Mouse (Mus musculus): ENCODE data around the gene Gm21985. TPM values are rescaled to one million over a fixed set of nuclear protein-coding genes. Genes with fewer than 3 reads are reported as not detected.
A peak's percentile ranks its signal among the peaks of the same experiment; 100 is the strongest.

Gm21985 gene
- polyA plus RNA-seq, 1 experiment = not detected

GRCm38 (mm10) chr2:112247323-112247722 lies 18.8 kb upstream of the Gm21985 start:
- H3K4me3 ChIP-seq = no peak overlapping the region
- no peaks in the 10 kb centered on the region for H3K79me2 ChIP-seq (ENCODE audit: control insufficient read depth, insufficient read depth)
- H3K27me3 ChIP-seq (ENCODE audit: control insufficient read depth, insufficient read depth, insufficient read length) = no peaks in the 10 kb centered on the region
- no peak for TF ChIP-seq E2F4 (IDR thresholded peaks at IDR 0.05; ENCODE audit: insufficient read depth)
- TF ChIP-seq POLR2A (IDR thresholded peaks at IDR 0.05; ENCODE audit: insufficient read length, low read depth) = no peak
- TF ChIP-seq SRF (IDR thresholded peaks at IDR 0.05; ENCODE audit: control insufficient read depth, insufficient read length, low read depth) = no peak
- TF ChIP-seq MYOG (IDR thresholded peaks at IDR 0.05; ENCODE audit: control insufficient read depth in 1 of 3, insufficient read depth in 1 of 3, insufficient read length in 2 of 3, low read depth in 2 of 3) = no peak
- TF ChIP-seq CEBPB (IDR thresholded peaks at IDR 0.05; ENCODE audit: insufficient read depth, poor library complexity, severe bottlenecking) = no peak
- no peak for TF ChIP-seq USF1 (IDR thresholded peaks at IDR 0.05; ENCODE audit: low read depth)
- no peak for TF ChIP-seq TCF12 (IDR thresholded peaks at IDR 0.05; ENCODE audit: insufficient read depth, poor library complexity, severe bottlenecking)
- TF ChIP-seq TCF3 (IDR thresholded peaks at IDR 0.05; ENCODE audit: insufficient read length, low read depth) = no peak
- no peak for TF ChIP-seq MAX (IDR thresholded peaks at IDR 0.05; ENCODE audit: low read depth)
- H3K4me2 ChIP-seq (ENCODE audit: low read depth) = no peak overlapping the region
- no peak overlapping the region for H3ac ChIP-seq (ENCODE audit: control insufficient read depth, insufficient read length)
- peaks cover 6% of the 10 kb centered on the region for H3K36me3 ChIP-seq (ENCODE audit: control insufficient read depth, insufficient read depth)

- no peaks in the 10 kb centered on the region for H3K79me2 ChIP-seq (ENCODE audit: control insufficient read depth, insufficient read depth)
- no peak for TF ChIP-seq TCF3 (IDR thresholded peaks at IDR 0.05; ENCODE audit: insufficient read length, low read depth)
- no peak for TF ChIP-seq POLR2AphosphoS2 (IDR thresholded peaks at IDR 0.05; ENCODE audit: insufficient read length, low read depth)
- no peak for TF ChIP-seq MYOD1 (IDR thresholded peaks at IDR 0.05; ENCODE audit: control insufficient read depth in 1 of 3, insufficient read length in 2 of 3, low read depth in 2 of 3)
- no peak for TF ChIP-seq CEBPB (IDR thresholded peaks at IDR 0.05; ENCODE audit: insufficient read depth, poor library complexity, severe bottlenecking)
- TF ChIP-seq MAX (IDR thresholded peaks at IDR 0.05; ENCODE audit: low read depth) = no peak
- TF ChIP-seq E2F4 (IDR thresholded peaks at IDR 0.05; ENCODE audit: insufficient read depth) = no peak
- no peak for TF ChIP-seq USF1 (IDR thresholded peaks at IDR 0.05; ENCODE audit: low read depth)
- TF ChIP-seq REST (IDR thresholded peaks at IDR 0.05; ENCODE audit: insufficient read depth, insufficient read length) = no peak
- no peak for TF ChIP-seq SRF (IDR thresholded peaks at IDR 0.05; ENCODE audit: control insufficient read depth, insufficient read length, low read depth)
- no peaks in the 10 kb centered on the region for H3K27me3 ChIP-seq (ENCODE audit: control insufficient read depth, insufficient read depth, insufficient read length)
- H3ac ChIP-seq (ENCODE audit: control insufficient read depth, insufficient read length) = no peak overlapping the region
- H3K4me3 ChIP-seq = no peak overlapping the region
- no peak overlapping the region for H3K4me2 ChIP-seq (ENCODE audit: low read depth)
- peaks cover 6% of the 10 kb centered on the region for H3K36me3 ChIP-seq (ENCODE audit: control insufficient read depth, insufficient read depth)
Measured at GRCm38 (mm10) chr2:112249780-112250453, 16.2 kb upstream of the Gm21985 start.

GRCm38 (mm10) chr2:112254675-112255515 lies 11.2 kb upstream of the Gm21985 start:
- H3K27me3 ChIP-seq (ENCODE audit: control insufficient read depth, insufficient read depth, insufficient read length) = no peaks in the 10 kb centered on the region
- H3K4me3 ChIP-seq = no peak overlapping the region
- H3K36me3 ChIP-seq (ENCODE audit: control insufficient read depth, insufficient read depth) = no peaks in the 10 kb centered on the region
- peak overlapping the region; percentile 7 for H3K4me2 ChIP-seq (ENCODE audit: low read depth)
- no peak overlapping the region for H3ac ChIP-seq (ENCODE audit: control insufficient read depth, insufficient read length)
- TF ChIP-seq USF1 (IDR thresholded peaks at IDR 0.05; ENCODE audit: low read depth) (no peak), POLR2A (IDR thresholded peaks at IDR 0.05; ENCODE audit: insufficient read length, low read depth) (no peak), MYOD1 (IDR thresholded peaks at IDR 0.05; ENCODE audit: control insufficient read depth in 1 of 3, insufficient read length in 2 of 3, low read depth in 2 of 3) (no peak), POLR2AphosphoS2 (IDR thresholded peaks at IDR 0.05; ENCODE audit: insufficient read length, low read depth) (no peak), TCF3 (IDR thresholded peaks at IDR 0.05; ENCODE audit: insufficient read length, low read depth) (no peak), E2F4 (IDR thresholded peaks at IDR 0.05; ENCODE audit: insufficient read depth) (no peak), CEBPB (IDR thresholded peaks at IDR 0.05; ENCODE audit: insufficient read depth, poor library complexity, severe bottlenecking) (no peak), MYOG (IDR thresholded peaks at IDR 0.05; ENCODE audit: control insufficient read depth in 1 of 3, insufficient read depth in 1 of 3, insufficient read length in 2 of 3, low read depth in 2 of 3) (no peak), MAX (IDR thresholded peaks at IDR 0.05; ENCODE audit: low read depth) (no peak), REST (IDR thresholded peaks at IDR 0.05; ENCODE audit: insufficient read depth, insufficient read length) (no peak), SRF (IDR thresholded peaks at IDR 0.05; ENCODE audit: control insufficient read depth, insufficient read length, low read depth) (no peak), TCF12 (IDR thresholded peaks at IDR 0.05; ENCODE audit: insufficient read depth, poor library complexity, severe bottlenecking) (no peak)
- no peaks in the 10 kb centered on the region for H3K79me2 ChIP-seq (ENCODE audit: control insufficient read depth, insufficient read depth)

- Histone ChIP-seq H3K36me3 (ENCODE audit: control insufficient read depth, insufficient read depth) (peaks cover 5% of the 10 kb centered on the region), H3K27me3 (ENCODE audit: control insufficient read depth, insufficient read depth, insufficient read length) (no peaks in the 10 kb centered on the region)
- TF ChIP-seq MYOD1 (IDR thresholded peaks at IDR 0.05; ENCODE audit: control insufficient read depth in 1 of 3, insufficient read length in 2 of 3, low read depth in 2 of 3) = no peak
- no peak for TF ChIP-seq CEBPB (IDR thresholded peaks at IDR 0.05; ENCODE audit: insufficient read depth, poor library complexity, severe bottlenecking)
- TF ChIP-seq REST (IDR thresholded peaks at IDR 0.05; ENCODE audit: insufficient read depth, insufficient read length) = no peak
- TF ChIP-seq E2F4 (IDR thresholded peaks at IDR 0.05; ENCODE audit: insufficient read depth) = no peak
- TF ChIP-seq POLR2A (IDR thresholded peaks at IDR 0.05; ENCODE audit: insufficient read length, low read depth) = no peak
- no peak for TF ChIP-seq MAX (IDR thresholded peaks at IDR 0.05; ENCODE audit: low read depth)
- TF ChIP-seq USF1 (IDR thresholded peaks at IDR 0.05; ENCODE audit: low read depth) = no peak
- TF ChIP-seq TCF3 (IDR thresholded peaks at IDR 0.05; ENCODE audit: insufficient read length, low read depth) = no peak
- TF ChIP-seq POLR2AphosphoS2 (IDR thresholded peaks at IDR 0.05; ENCODE audit: insufficient read length, low read depth) = no peak
- TF ChIP-seq MYOG (IDR thresholded peaks at IDR 0.05; ENCODE audit: control insufficient read depth in 1 of 3, insufficient read depth in 1 of 3, insufficient read length in 2 of 3, low read depth in 2 of 3) = no peak
- TF ChIP-seq SRF (IDR thresholded peaks at IDR 0.05; ENCODE audit: control insufficient read depth, insufficient read length, low read depth) = no peak
Measured at GRCm38 (mm10) chr2:112259241-112259962, 6.7 kb upstream of the Gm21985 start, which contains the start of gene Nutm1. Gene Nutm1, minus strand, starts transcription at chr2:112259291.

More at GRCm38 (mm10) chr2:112259241-112259962, 6.7 kb upstream of the Gm21985 start, which contains the start of gene Nutm1:
- H3K79me2 ChIP-seq (ENCODE audit: control insufficient read depth, insufficient read depth) = peaks cover 15% of the 10 kb centered on the region
- no peak within 1 kb of the TSS for H3ac ChIP-seq (ENCODE audit: control insufficient read depth, insufficient read length)
- H3K4me2 ChIP-seq (ENCODE audit: low read depth) = peak within 1 kb of the TSS; percentile 20
- H3K4me3 ChIP-seq = no peak within 1 kb of the TSS

All from myocyte (in vitro differentiated cells).